Mouse (Mus musculus) embryonic fibroblast, embryonic 13.5 days (primary cell): ENCODE results near the gene Rbms2.

ENCODE experiments used
- CTCF ChIP-seq: IDR thresholded peaks from 2 replicates; pipeline ENCODE4 v1.5.1; 2011; ENCODE audit warnings: mild to moderate bottlenecking, control low read depth, low read length, moderate library complexity, borderline replicate concordance; ENCODE audit not compliant: insufficient read depth
- POLR2A ChIP-seq: IDR thresholded peaks from 2 replicates; pipeline ENCODE4 v1.6.1; 2011; ENCODE audit warnings: low read depth, mild to moderate bottlenecking, control low read depth, low read length, moderate library complexity

DNA sequence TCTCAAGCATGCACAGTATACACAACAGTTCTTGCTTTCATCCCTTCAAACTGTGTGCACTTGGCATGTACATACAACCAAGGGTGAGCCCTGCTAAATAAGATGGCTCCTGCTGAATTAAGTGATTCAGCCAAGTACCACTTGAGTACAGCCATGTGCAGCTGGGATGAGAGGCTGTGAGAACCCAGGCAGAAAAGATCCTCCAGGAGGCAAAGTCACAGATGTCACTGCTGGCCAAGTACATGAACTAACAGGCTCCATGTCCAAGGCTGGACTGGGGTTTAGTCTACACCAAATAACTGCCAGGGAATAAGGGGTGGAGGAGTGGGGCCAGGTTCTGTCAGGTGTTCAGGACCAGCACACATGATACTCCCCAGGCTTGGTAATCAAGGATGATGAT, 48.3 kb downstream of the Rbms2 start:
- no peak for TF ChIP-seq CTCF
- no peak for TF ChIP-seq POLR2A
